Mouse (Mus musculus) CH12.LX (cell line): ENCODE data around the gene Layn.

Experiments
- CHD1 ChIP-seq: IDR thresholded peaks from 2 replicates; pipeline ENCODE4 v1.6.1; 2012; ENCODE audit warnings: low read depth, low read length, improper control_type of control experiment, inconsistent platforms
- CTCF ChIP-seq, 2 experiments: IDR thresholded peaks in 1 of 2; conservative IDR thresholded peaks in 1 of 2; 2 replicates each; pipeline ENCODE4 v1.5.1; 2011 to 2012; ENCODE audit warnings: low read depth in 2 of 2, low read length in 2 of 2, improper control_type of control experiment in 1 of 2, inconsistent platforms in 1 of 2, mild to moderate bottlenecking in 1 of 2, moderate library complexity in 1 of 2
- E2F4 ChIP-seq: IDR thresholded peaks from 2 replicates; pipeline ENCODE4 v1.6.1; 2011; ENCODE audit warnings: low read depth, low read length, improper control_type of control experiment; ENCODE audit not compliant: insufficient replicate concordance
- EP300 ChIP-seq: IDR thresholded peaks from 2 replicates; pipeline ENCODE4 v1.6.1; 2011; ENCODE audit warnings: low read length, improper control_type of control experiment
- MAFK ChIP-seq: IDR thresholded peaks from 2 replicates; pipeline ENCODE4 v1.6.1; 2011; ENCODE audit warnings: low read length, improper control_type of control experiment; ENCODE audit not compliant: insufficient replicate concordance
- POLR2A ChIP-seq: IDR thresholded peaks from 2 replicates; pipeline ENCODE4 v1.6.1; 2011; ENCODE audit warnings: low read depth, mild to moderate bottlenecking, improper control_type of control experiment, low read length
- POLR2AphosphoS2 ChIP-seq: IDR thresholded peaks from 2 replicates; pipeline ENCODE4 v1.6.1; 2011; ENCODE audit warnings: low read depth, low read length, improper control_type of control experiment
- RAD21 ChIP-seq: IDR thresholded peaks from 2 replicates; pipeline ENCODE4 v1.6.1; 2011; ENCODE audit warnings: low read depth, mild to moderate bottlenecking, low read length, improper control_type of control experiment, moderate library complexity
- USF1 ChIP-seq: IDR thresholded peaks from 2 replicates; pipeline ENCODE4 v1.6.1; 2014; ENCODE audit warnings: low read depth, mild to moderate bottlenecking, inconsistent platforms, low read length, improper control_type of control experiment
- USF2 ChIP-seq: conservative IDR thresholded peaks from 2 replicates; pipeline ENCODE4 v1.6.1; 2011; ENCODE audit warnings: low read depth, low read length, improper control_type of control experiment

DNA sequence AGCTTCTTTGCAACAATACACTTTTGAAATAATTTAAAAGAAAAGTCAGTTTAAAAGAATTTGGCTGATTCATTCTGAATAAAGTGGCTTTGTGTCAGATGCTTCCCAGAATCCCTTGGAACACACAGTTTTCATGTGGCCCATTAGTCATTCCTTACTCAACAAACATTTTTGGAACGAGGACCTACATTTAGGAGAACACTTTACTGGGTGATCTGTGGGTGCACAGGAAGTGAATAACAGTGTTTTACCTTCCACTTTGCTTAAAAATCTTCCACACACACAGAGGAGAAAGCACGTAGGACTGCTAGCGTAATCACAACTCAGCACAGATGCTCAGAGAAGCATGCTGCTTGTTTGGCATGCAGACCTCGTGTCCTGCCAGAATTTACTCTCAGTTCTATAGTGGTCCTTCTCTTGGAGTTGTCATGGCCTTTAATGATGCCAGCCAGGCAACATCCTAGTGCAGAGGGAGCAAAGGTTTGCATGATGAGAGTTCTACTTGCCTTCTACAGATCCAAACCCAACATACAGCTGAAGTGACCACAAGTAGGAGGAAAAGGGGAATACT is 17.9 kb downstream of the Layn start:
- TF ChIP-seq EP300 (no peak), USF1 (no peak), E2F4 (no peak), POLR2A (no peak), USF2 (no peak), CTCF (conservative IDR thresholded peaks at IDR 0.05 in 1 of 2, IDR thresholded peaks at IDR 0.05 in 1 of 2; ENCODE audit: low read depth in 2 of 2, low read length in 2 of 2) (no peak), MAFK (no peak), CHD1 (no peak), POLR2AphosphoS2 (no peak), RAD21 (no peak)
